Mouse (Mus musculus): ENCODE results near the gene Pstpip1. TPM values are rescaled to one million over a fixed set of nuclear protein-coding genes. Genes with fewer than 3 reads are reported as not detected.

Pstpip1 gene
- polyA plus RNA-seq, 1 experiment from 2014 or later, result 6.2 TPM

DNA sequence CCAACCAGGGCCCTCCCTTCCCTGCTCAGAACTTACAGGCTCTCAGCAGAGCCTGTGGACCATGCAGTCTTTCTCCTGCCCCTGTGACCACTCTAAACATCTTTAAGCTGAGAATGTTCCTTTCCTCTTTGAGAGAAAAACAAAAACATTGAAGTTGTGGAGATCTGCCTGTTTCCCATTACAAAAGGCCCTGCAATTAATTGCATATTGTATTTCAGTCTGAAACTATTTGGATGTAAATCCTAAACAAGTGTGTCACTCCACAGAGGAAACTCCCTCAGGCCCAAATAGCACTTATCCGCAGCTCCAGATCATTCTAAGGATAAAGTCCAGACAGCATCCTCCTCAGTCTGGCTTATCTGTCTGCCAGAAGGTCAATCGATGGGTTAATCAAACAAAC lies 16.9 kb upstream of the Pstpip1 start:
- Histone ChIP-seq H3K36me3 (ENCODE audit: control insufficient read depth, insufficient read depth) (0 out of 2 replicates have a peak, but pooled peaks cover 8% of the 10 kb centered on the region), H3K27me3 (ENCODE audit: control insufficient read depth, insufficient read depth, low read length) (no peaks in the 10 kb centered on the region), H3K9me3 (replicated peaks; ENCODE audit: control insufficient read depth, low read length) (no peaks in the 10 kb centered on the region), H3K9ac (ENCODE audit: low read length) (no peak overlapping the region), H3K27ac (ENCODE audit: low read length) (no peak overlapping the region), H3K4me2 (ENCODE audit: low read depth, low read length) (no peak overlapping the region), H3K4me1 (ENCODE audit: control insufficient read depth, insufficient read depth, low read length) (peaks cover 16% of the 10 kb centered on the region), H3K4me3 (ENCODE audit: low read length) (no peak overlapping the region)
- WGBS, result 38% methylated on average over 2 of the region's 2 CpGs
- no peak for ATAC-seq (replicated peaks; ENCODE audit: extremely low read depth, insufficient read depth, low FRiP score)

DNA sequence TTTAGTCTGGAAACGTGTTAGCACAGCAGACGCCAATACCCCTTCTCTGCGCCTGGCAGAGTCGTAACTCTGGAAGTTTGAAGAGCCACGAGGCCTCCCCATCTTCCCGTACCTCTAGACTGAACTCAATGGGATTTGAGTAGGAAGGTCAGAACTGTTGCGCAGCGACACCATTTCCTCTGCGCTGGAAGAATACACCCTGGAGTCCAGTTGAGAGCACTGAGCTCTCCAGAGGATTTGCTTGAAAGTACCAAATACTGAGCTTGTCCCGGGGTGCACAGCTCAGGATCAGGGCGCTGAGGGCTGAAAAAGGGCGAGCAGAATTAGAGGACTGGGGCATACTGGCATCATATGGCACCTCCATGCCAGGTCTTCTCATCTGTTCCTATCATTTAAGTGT lies 14.9 kb upstream of the Pstpip1 start:
- 77% methylated on average over 12 of the region's 12 CpGs for WGBS
- no peak overlapping the region for H3K9ac ChIP-seq (ENCODE audit: low read length)
- no peak for ATAC-seq (replicated peaks; ENCODE audit: extremely low read depth, insufficient read depth, low FRiP score)

DNA sequence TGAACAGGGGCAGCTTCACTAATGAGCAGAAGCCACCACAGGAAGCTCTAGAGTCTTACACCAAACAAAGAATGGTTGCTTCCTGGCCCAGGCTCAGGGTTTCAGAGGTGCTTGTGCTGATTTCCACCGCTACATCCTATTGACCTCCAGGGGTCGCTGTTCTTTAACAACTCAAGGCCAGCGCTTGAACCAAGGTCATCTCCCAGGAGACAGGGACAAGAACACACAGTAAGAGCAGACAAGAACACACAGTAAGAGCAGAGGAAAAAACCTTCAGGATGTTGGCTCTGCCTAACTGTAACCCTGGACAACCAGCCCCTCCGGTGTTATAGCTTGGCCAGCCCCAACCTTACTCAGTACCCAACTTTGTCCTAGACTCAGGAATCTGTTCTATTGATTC lies 14.5 kb upstream of the Pstpip1 start:
- 0 out of 2 replicates have a peak, but pooled peaks cover 4% of the 10 kb centered on the region for H3K36me3 ChIP-seq (ENCODE audit: control insufficient read depth, insufficient read depth)
- H3K4me3 ChIP-seq (ENCODE audit: low read length), result no peak overlapping the region
- 7% methylated on average over 4 of the region's 4 CpGs for WGBS
- no peak overlapping the region for H3K4me2 ChIP-seq (ENCODE audit: low read depth, low read length)
- peak overlapping the region; percentile 77 for H3K27ac ChIP-seq (ENCODE audit: low read length)
- peaks cover 16% of the 10 kb centered on the region for H3K4me1 ChIP-seq (ENCODE audit: control insufficient read depth, insufficient read depth, low read length)
- no peak overlapping the region for H3K9ac ChIP-seq (ENCODE audit: low read length)
- no peaks in the 10 kb centered on the region for H3K9me3 ChIP-seq (replicated peaks; ENCODE audit: control insufficient read depth, low read length)
- peak; percentile 78 for ATAC-seq (replicated peaks; ENCODE audit: extremely low read depth, insufficient read depth, low FRiP score)
- H3K27me3 ChIP-seq (ENCODE audit: control insufficient read depth, insufficient read depth, low read length), result no peaks in the 10 kb centered on the region

More for the DNA sequence above, 14.9 kb upstream of the Pstpip1 start:
- H3K36me3 ChIP-seq (ENCODE audit: control insufficient read depth, insufficient read depth), result 0 out of 2 replicates have a peak, but pooled peaks cover 4% of the 10 kb centered on the region
- H3K4me3 ChIP-seq (ENCODE audit: low read length), result no peak overlapping the region
- H3K4me1 ChIP-seq (ENCODE audit: control insufficient read depth, insufficient read depth, low read length), result peaks cover 16% of the 10 kb centered on the region
- no peak overlapping the region for H3K4me2 ChIP-seq (ENCODE audit: low read depth, low read length)
- no peaks in the 10 kb centered on the region for H3K9me3 ChIP-seq (replicated peaks; ENCODE audit: control insufficient read depth, low read length)
- H3K27me3 ChIP-seq (ENCODE audit: control insufficient read depth, insufficient read depth, low read length), result no peaks in the 10 kb centered on the region
- no peak overlapping the region for H3K27ac ChIP-seq (ENCODE audit: low read length)

DNA sequence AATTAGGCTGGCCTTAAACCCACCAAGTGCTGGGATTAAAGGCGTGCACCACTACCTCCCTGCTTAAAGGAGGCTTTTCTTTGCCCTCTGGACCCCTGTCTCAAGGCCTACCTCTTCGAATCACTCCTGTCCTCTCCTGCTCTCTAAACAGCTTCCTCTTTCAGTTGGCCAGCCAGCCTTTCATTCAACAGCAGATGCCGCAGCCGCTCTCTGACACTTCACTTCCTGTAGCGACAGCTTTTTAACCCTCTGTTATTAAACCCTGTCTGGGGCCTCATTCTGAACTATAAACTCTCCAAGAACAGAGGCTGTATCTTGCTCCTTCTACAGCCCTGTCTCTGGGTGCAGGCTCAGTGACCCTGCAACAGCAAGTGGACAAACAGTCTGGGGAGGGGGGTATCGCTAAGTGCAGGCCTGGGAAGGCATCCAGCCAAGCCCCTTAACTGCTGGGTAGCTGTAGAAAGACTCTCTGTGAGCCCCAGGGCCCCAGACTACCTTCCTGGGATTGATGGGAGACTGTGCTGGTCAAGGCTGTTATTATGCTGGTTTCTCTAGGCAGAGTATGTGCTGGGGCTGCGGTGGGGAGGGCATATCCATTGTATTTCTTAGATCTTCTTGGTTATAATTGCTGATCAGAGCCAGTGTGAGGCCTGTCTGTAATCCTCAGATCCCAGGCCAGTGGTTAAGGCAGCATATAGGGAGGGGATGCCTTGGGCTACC lies 13.7 kb upstream of the Pstpip1 start:
- no peaks in the 10 kb centered on the region for H3K9me3 ChIP-seq (replicated peaks; ENCODE audit: control insufficient read depth, low read length)
- 32% methylated on average over 7 of the region's 7 CpGs for WGBS
- peak overlapping the region; percentile 47; the same call in 1 of the 2 replicates for H3K9ac ChIP-seq (ENCODE audit: low read length)
- 0 out of 2 replicates have a peak, but pooled peaks cover 4% of the 10 kb centered on the region for H3K36me3 ChIP-seq (ENCODE audit: control insufficient read depth, insufficient read depth)
- H3K27ac ChIP-seq (ENCODE audit: low read length), result peak overlapping the region; percentile 77
- no peaks in the 10 kb centered on the region for H3K27me3 ChIP-seq (ENCODE audit: control insufficient read depth, insufficient read depth, low read length)
- peaks cover 16% of the 10 kb centered on the region for H3K4me1 ChIP-seq (ENCODE audit: control insufficient read depth, insufficient read depth, low read length)
- ATAC-seq (replicated peaks; ENCODE audit: extremely low read depth, insufficient read depth, low FRiP score), result 0 out of 2 replicates have a peak, but pooled peaks have one; percentile 43
- peak overlapping the region; percentile 0; the same call in 1 of the 2 replicates for H3K4me2 ChIP-seq (ENCODE audit: low read depth, low read length)
- no peak overlapping the region for H3K4me3 ChIP-seq (ENCODE audit: low read length)

DNA sequence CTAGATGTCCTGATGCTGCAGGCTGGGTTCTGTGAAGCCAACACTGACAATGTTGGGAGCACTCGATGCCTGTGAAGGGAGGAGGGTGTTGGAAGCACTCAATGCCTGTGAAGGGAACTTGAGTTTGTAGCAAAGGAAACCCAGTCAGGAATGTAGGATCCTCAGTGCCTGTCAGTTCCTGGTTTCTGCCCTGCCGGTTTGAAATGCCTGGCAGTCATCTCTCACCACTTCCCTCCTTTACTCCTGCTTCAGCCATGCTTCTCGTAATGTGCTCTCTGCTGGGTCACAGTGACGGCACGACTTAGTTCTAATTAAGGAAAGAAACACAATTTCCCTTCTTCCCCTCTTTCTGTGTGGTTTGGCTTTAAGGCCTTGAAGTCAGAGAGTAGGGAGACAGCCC lies 10.2 kb upstream of the Pstpip1 start:
- Histone ChIP-seq H3K4me1 (ENCODE audit: control insufficient read depth, insufficient read depth, low read length) (peaks cover 16% of the 10 kb centered on the region), H3K36me3 (ENCODE audit: control insufficient read depth, insufficient read depth) (no peaks in the 10 kb centered on the region), H3K4me3 (ENCODE audit: low read length) (no peak overlapping the region), H3K27ac (ENCODE audit: low read length) (no peak overlapping the region), H3K4me2 (ENCODE audit: low read depth, low read length) (no peak overlapping the region), H3K9ac (ENCODE audit: low read length) (no peak overlapping the region), H3K9me3 (replicated peaks; ENCODE audit: control insufficient read depth, low read length) (no peaks in the 10 kb centered on the region), H3K27me3 (ENCODE audit: control insufficient read depth, insufficient read depth, low read length) (no peaks in the 10 kb centered on the region)
- ATAC-seq (replicated peaks; ENCODE audit: extremely low read depth, insufficient read depth, low FRiP score), result no peak
- 57% methylated on average over 5 of the region's 5 CpGs for WGBS

DNA sequence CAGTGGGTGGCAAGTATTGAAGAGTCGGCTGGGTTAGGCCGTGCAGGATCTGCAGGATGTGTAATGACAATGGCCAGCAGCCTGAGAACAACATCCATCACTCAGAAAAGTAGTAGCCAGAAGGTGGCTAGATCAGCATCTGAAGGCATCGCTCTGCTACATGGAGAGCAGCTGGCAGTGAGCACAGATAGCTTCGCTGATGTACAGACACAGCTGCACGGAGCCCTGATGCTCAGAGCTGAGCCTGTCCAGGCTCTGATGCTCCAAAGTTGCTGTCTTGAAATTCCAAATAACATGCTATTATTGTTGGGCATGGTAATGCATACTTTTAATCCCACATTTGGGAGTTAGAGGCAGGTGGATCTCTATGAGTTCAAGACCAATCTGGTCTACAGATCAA lies 3.2 kb upstream of the Pstpip1 start:
- no peak overlapping the region for H3K9ac ChIP-seq (ENCODE audit: low read length)
- H3K9me3 ChIP-seq (replicated peaks; ENCODE audit: control insufficient read depth, low read length), result no peaks in the 10 kb centered on the region
- H3K4me2 ChIP-seq (ENCODE audit: low read depth, low read length), result no peak overlapping the region
- H3K4me3 ChIP-seq (ENCODE audit: low read length), result no peak overlapping the region
- peaks cover 19% of the 10 kb centered on the region for H3K4me1 ChIP-seq (ENCODE audit: control insufficient read depth, insufficient read depth, low read length)
- 80% methylated on average over 5 of the region's 5 CpGs for WGBS
- H3K27ac ChIP-seq (ENCODE audit: low read length), result no peak overlapping the region
- no peak for ATAC-seq (replicated peaks; ENCODE audit: extremely low read depth, insufficient read depth, low FRiP score)
- no peaks in the 10 kb centered on the region for H3K27me3 ChIP-seq (ENCODE audit: control insufficient read depth, insufficient read depth, low read length)
- H3K36me3 ChIP-seq (ENCODE audit: control insufficient read depth, insufficient read depth), result no peaks in the 10 kb centered on the region

DNA sequence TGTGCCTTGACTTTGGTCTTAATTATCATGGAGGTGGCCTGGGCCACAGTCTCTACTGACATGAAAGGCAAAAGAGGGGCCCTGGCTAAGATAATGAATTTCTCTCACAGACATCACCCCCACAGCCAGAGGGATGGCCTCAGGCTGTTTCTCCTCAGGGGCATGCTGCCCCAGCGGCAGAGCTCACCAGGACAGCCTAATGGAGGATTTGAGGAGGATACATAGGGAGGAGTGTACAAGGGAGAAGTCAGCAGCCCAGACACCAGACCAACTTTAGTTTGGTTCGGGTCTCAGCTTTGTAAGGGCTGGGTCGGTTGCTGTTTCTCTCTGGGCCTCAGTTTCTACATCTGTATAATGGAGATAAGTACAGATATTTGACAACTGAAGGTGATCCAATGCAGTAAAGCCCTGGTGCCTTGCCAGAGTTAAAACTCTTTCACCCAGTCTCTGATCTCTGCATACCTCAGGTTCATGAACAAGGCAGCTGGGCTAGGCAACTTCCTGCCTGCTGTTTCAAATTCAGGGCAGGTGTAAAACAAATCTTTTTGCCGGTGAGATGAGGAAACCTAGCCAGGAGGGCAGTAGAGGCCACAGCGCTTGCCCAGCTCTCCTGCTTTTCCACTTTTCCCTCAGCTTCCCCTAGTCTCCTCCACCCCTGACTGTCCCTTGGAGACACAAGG lies 924 bp downstream of the Pstpip1 start:
- H3K27ac ChIP-seq (ENCODE audit: low read length), result peak overlapping the region; percentile 79
- 78% methylated on average over 5 of the region's 5 CpGs for WGBS
- peak overlapping the region; percentile 56 for H3K4me2 ChIP-seq (ENCODE audit: low read depth, low read length)
- peaks cover 19% of the 10 kb centered on the region for H3K4me1 ChIP-seq (ENCODE audit: control insufficient read depth, insufficient read depth, low read length)
- 0 out of 2 replicates have a peak, but pooled peaks have one; percentile 12 for ATAC-seq (replicated peaks; ENCODE audit: extremely low read depth, insufficient read depth, low FRiP score)
- H3K4me3 ChIP-seq (ENCODE audit: low read length), result peak overlapping the region; percentile 41
- peak overlapping the region; percentile 67 for H3K9ac ChIP-seq (ENCODE audit: low read length)
- no peaks in the 10 kb centered on the region for H3K9me3 ChIP-seq (replicated peaks; ENCODE audit: control insufficient read depth, low read length)
- no peaks in the 10 kb centered on the region for H3K36me3 ChIP-seq (ENCODE audit: control insufficient read depth, insufficient read depth)
- no peaks in the 10 kb centered on the region for H3K27me3 ChIP-seq (ENCODE audit: control insufficient read depth, insufficient read depth, low read length)

DNA sequence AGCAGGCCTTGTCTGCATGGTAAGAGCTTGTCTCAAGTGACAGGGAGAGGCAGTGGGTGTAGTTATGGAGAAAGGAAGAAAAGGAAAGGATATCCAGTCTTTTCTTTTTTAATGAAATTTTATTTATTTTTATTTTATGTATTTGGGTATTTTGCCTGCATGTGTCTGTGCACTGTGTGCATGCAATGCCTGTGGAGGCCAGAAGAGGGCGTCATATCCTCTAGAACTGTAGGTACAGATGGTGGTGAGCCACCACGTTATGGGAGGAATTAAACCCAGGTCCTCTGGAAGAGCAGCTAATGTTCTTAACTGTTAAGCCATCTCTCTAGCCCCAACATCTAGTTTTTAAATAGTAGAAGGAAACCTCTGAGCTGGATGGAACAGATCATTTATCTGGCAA lies 2.3 kb downstream of the Pstpip1 start:
- no peaks in the 10 kb centered on the region for H3K9me3 ChIP-seq (replicated peaks; ENCODE audit: control insufficient read depth, low read length)
- no peak overlapping the region for H3K4me3 ChIP-seq (ENCODE audit: low read length)
- 46% methylated on average over 2 of the region's 2 CpGs for WGBS
- no peak for ATAC-seq (replicated peaks; ENCODE audit: extremely low read depth, insufficient read depth, low FRiP score)
- H3K36me3 ChIP-seq (ENCODE audit: control insufficient read depth, insufficient read depth), result no peaks in the 10 kb centered on the region
- H3K27me3 ChIP-seq (ENCODE audit: control insufficient read depth, insufficient read depth, low read length), result no peaks in the 10 kb centered on the region
- H3K9ac ChIP-seq (ENCODE audit: low read length), result no peak overlapping the region
- peaks cover 19% of the 10 kb centered on the region for H3K4me1 ChIP-seq (ENCODE audit: control insufficient read depth, insufficient read depth, low read length)
- no peak overlapping the region for H3K27ac ChIP-seq (ENCODE audit: low read length)
- no peak overlapping the region for H3K4me2 ChIP-seq (ENCODE audit: low read depth, low read length)

All from heart, embryonic 16.5 days (tissue).